Mouse (Mus musculus) midbrain, embryonic 11.5 days (tissue): ENCODE measurements at regions not wholly inside any gene's neighbourhood (a gene's known extent, or its start where the extent isn't known, plus 50 kb on each side); places are given as distances from the start of the nearest gene placed in this dataset.

ENCODE experiments used
- ATAC-seq: fragments of 200-750 bp; cut with Nextera tagmentation; 2 replicates; pipeline ENCODE4 v1.8.0; 2017; ENCODE audit warnings: moderate TSS enrichment, moderate library complexity; ENCODE audit not compliant: low FRiP score
- DNase-seq: peaks from one replicate; pipeline ENCODE4 v3.0.0; 2015; ENCODE audit warnings: low spot score; ENCODE audit errors: missing footprints
- H3K27ac ChIP-seq: fragments of 300-500 bp; sonication (generic); 2 replicates; pipeline ENCODE4 v1.5.1; 2014; ENCODE audit warnings: low read depth, low read length
- H3K27me3 ChIP-seq: fragments of 300-500 bp; sonication (generic); 2 replicates; pipeline ENCODE4 v1.6.1; 2014; ENCODE audit warnings: mild to moderate bottlenecking, low read length, moderate library complexity, mixed read lengths; ENCODE audit not compliant: control insufficient read depth, insufficient read depth
- H3K36me3 ChIP-seq: fragments of 300-500 bp; sonication (generic); 2 replicates; pipeline ENCODE4 v1.6.1; 2014; ENCODE audit warnings: mild to moderate bottlenecking, low read length, moderate library complexity, mixed read lengths; ENCODE audit not compliant: control insufficient read depth, insufficient read depth
- H3K4me1 ChIP-seq: fragments of 300-500 bp; sonication (generic); 2 replicates; pipeline ENCODE4 v1.6.1; 2014; ENCODE audit warnings: low read length; ENCODE audit not compliant: control insufficient read depth, insufficient read depth
- H3K4me2 ChIP-seq: fragments of 300-500 bp; sonication (generic); 2 replicates; pipeline ENCODE4 v1.6.1; 2014; ENCODE audit warnings: mild to moderate bottlenecking, moderate library complexity
- H3K4me3 ChIP-seq: fragments of 300-500 bp; sonication (generic); 2 replicates; pipeline ENCODE4 v1.5.1; 2014; ENCODE audit warnings: low read depth, low read length
- H3K9ac ChIP-seq: fragments of 300-500 bp; sonication (generic); 2 replicates; pipeline ENCODE4 v1.6.1; 2014; ENCODE audit warnings: low read length
- H3K9me3 ChIP-seq: fragments of 300-500 bp; sonication (generic); 2 replicates; pipeline ENCODE4 v1.6.1; 2016; ENCODE audit warnings: low read length; ENCODE audit not compliant: control insufficient read depth
- WGBS: fragments of 180-500 bp; shearing (Covaris S2); extraction: QIAGEN DNeasy Blood & Tissue Kit; methylation state at CpG from one replicate; pipeline ENCODE4 v1.1.7; 2014; 5-methylcytosine and 5-hydroxymethylcytosine counted together

- Histone ChIP-seq H3K36me3 (no peaks in the 10 kb centered on the region), H3K9ac (no peak overlapping the region), H3K27ac (no peak overlapping the region; the same call in 1 of the 2 replicates), H3K4me1 (no peaks in the 10 kb centered on the region; the same call in 1 of the 2 replicates), H3K9me3 (no peaks in the 10 kb centered on the region), H3K27me3 (no peaks in the 10 kb centered on the region), H3K4me2 (no peak overlapping the region), H3K4me3 (no peak overlapping the region)
- 75% methylated on average over 4 of the region's 4 CpGs for WGBS
- no peak for ATAC-seq
- no peak for DNase-seq
Observed at GRCm38 (mm10) chr7:51783070-51783776, 78.6 kb upstream of the Gas2 start.

GRCm38 (mm10) chr7:51783923-51784686, 77.7 kb upstream of the Gas2 start:
- H3K9me3 ChIP-seq: no peaks in the 10 kb centered on the region
- no peaks in the 10 kb centered on the region for H3K36me3 ChIP-seq
- peak overlapping the region; percentile 51; the same call in 1 of the 2 replicates for H3K27ac ChIP-seq
- no peak overlapping the region for H3K9ac ChIP-seq
- ATAC-seq: peak; percentile 71
- H3K4me2 ChIP-seq: no peak overlapping the region
- H3K27me3 ChIP-seq: no peaks in the 10 kb centered on the region
- no peak for DNase-seq
- WGBS: 62% methylated on average over 14 of the region's 14 CpGs
- H3K4me3 ChIP-seq: no peak overlapping the region
- no peaks in the 10 kb centered on the region; the same call in 1 of the 2 replicates for H3K4me1 ChIP-seq

- H3K4me2 ChIP-seq: no peak overlapping the region
- no peak overlapping the region for H3K9ac ChIP-seq
- H3K36me3 ChIP-seq: no peaks in the 10 kb centered on the region
- H3K4me1 ChIP-seq: no peaks in the 10 kb centered on the region
- H3K27me3 ChIP-seq: no peaks in the 10 kb centered on the region
- H3K4me3 ChIP-seq: no peak overlapping the region
- H3K9me3 ChIP-seq: no peaks in the 10 kb centered on the region
- DNase-seq: no peak
- ATAC-seq: peak; percentile 88; the same call in 1 of the 2 replicates
- peak overlapping the region; percentile 28; the same call in 1 of the 2 replicates for H3K27ac ChIP-seq
- WGBS: 61% methylated on average over 17 of the region's 17 CpGs
Observed at GRCm38 (mm10) chr7:51790690-51791560, 70.9 kb upstream of the Gas2 start.

- Histone ChIP-seq H3K9ac (no peak overlapping the region), H3K36me3 (no peaks in the 10 kb centered on the region), H3K9me3 (no peaks in the 10 kb centered on the region), H3K4me2 (no peak overlapping the region), H3K27ac (peak overlapping the region; percentile 28; the same call in 1 of the 2 replicates), H3K27me3 (no peaks in the 10 kb centered on the region), H3K4me1 (no peaks in the 10 kb centered on the region), H3K4me3 (no peak overlapping the region)
- ATAC-seq: peak; percentile 49; the same call in 1 of the 2 replicates
- DNase-seq: no peak
- WGBS: 78% methylated on average over 3 of the region's 3 CpGs
Observed at GRCm38 (mm10) chr7:51791561-51791863, 70.3 kb upstream of the Gas2 start.
